Comparison of ENCODE assay signal across 12 mouse cellular contexts in genomic region chr14:105512914-105513677, GRCm38 (mm10).
DNase-seq lines count a peak whose midpoint lies in the region; TF ChIP-seq lines count a peak whose summit lies in the region.
"Had no signal": no experiment of that assay in that cellular context is flagged by ENCODE, and none has a peak within 500 bp of the region (broad histone marks: within the 10 kb centered on the region; RNA-seq: fewer than 3 reads in every experiment).

No protein-coding gene starts in this region.

- no peak for TF ChIP-seq CTCF in layer of hippocampus, adult 2 months (conservative IDR thresholded peaks at IDR 0.05)

- DNase-seq in cerebellum, adult 11-12 months, result peak; percentile 21
- no peak for DNase-seq in cerebellum, adult 11 months
- peak in 1 of 2 experiments; percentile 59 for DNase-seq in layer of hippocampus, adult 2 months (ENCODE audit: low spot score in 2 of 2)
- DNase-seq in layer of hippocampus, postnatal 25 days (ENCODE audit: extremely low spot score in 1 of 2, low spot score in 1 of 2), result no peak
- DNase-seq in ZHBTc4 (ENCODE audit: low read depth, low spot score), result peak; percentile 29
- DNase-seq in layer of hippocampus, adult 9-11 months, result peak; percentile 49
- no peak for DNase-seq in kidney, adult 8-10 months
- no peak for DNase-seq in spleen, postnatal 4 days (ENCODE audit: low spot score in 2 of 2)
- DNase-seq: adrenal gland, postnatal 25 days; kidney, postnatal 14 days had no signal

- peak overlapping the region; percentile 83 for H3K27ac ChIP-seq in layer of hippocampus, adult 2 months
- H3K27ac ChIP-seq: liver, embryonic 15.5 days; macrophage had no signal

- peak overlapping the region; percentile 18; the same call in 1 of the 2 replicates for H3K4me3 ChIP-seq in layer of hippocampus, adult 2 months
- H3K4me3 ChIP-seq: liver, embryonic 15.5 days had no signal

Comparison
In these comparisons a context has a peak if more than half of its experiments do, and no peak if none do; other contexts are left out.
1. DNase-seq: peak in cerebellum, adult 11-12 months (single experiment), ZHBTc4 (single experiment) and layer of hippocampus, adult 9-11 months (single experiment); none in cerebellum, adult 11 months (single experiment), layer of hippocampus, postnatal 25 days (0 of 2), kidney, adult 8-10 months (0 of 2) and spleen, postnatal 4 days (0 of 2).